Mouse (Mus musculus) heart, embryonic 15.5 days (tissue): Measurements from ENCODE around the gene Klf13. TPM values are rescaled to one million over a fixed set of nuclear protein-coding genes. Genes with fewer than 3 reads are reported as not detected.
A peak's percentile ranks its signal among the peaks of the same experiment; 100 is the strongest.

Source experiments
- ATAC-seq: fragments of 200-750 bp; cut with Nextera tagmentation; replicated peaks from 2 replicates; pipeline ENCODE4 v1.8.0; 2017; ENCODE audit warnings: low read depth, moderate TSS enrichment; ENCODE audit not compliant: insufficient number of reproducible peaks, insufficient read depth, low FRiP score
- H3K27ac ChIP-seq: fragments of 300-500 bp; sonication (generic); 2 replicates; pipeline ENCODE4 v1.5.1; 2015; ENCODE audit warnings: mild to moderate bottlenecking, inconsistent platforms
- H3K27me3 ChIP-seq: fragments of 300-500 bp; sonication (generic); 2 replicates; pipeline ENCODE4 v1.6.1; 2015; ENCODE audit warnings: inconsistent platforms
- H3K36me3 ChIP-seq: fragments of 300-500 bp; sonication (generic); 2 replicates; pipeline ENCODE4 v1.6.1; 2015; ENCODE audit warnings: mild to moderate bottlenecking, inconsistent platforms
- H3K4me1 ChIP-seq: fragments of 300-500 bp; sonication (generic); replicated peaks from 2 replicates; pipeline ENCODE4 v1.6.1; 2015; ENCODE audit warnings: inconsistent platforms
- H3K4me2 ChIP-seq: fragments of 300-500 bp; sonication (generic); 2 replicates; pipeline ENCODE4 v1.6.1; 2015; ENCODE audit warnings: inconsistent platforms, mild to moderate bottlenecking, moderate library complexity
- H3K4me3 ChIP-seq: fragments of 300-500 bp; sonication (generic); 2 replicates; pipeline ENCODE4 v1.5.1; 2015; ENCODE audit warnings: mild to moderate bottlenecking, inconsistent platforms
- H3K9ac ChIP-seq: fragments of 300-500 bp; sonication (generic); 2 replicates; pipeline ENCODE4 v1.6.1; 2015; ENCODE audit warnings: mild to moderate bottlenecking, inconsistent platforms
- H3K9me3 ChIP-seq: fragments of 300-500 bp; sonication (generic); replicated peaks from 2 replicates; pipeline ENCODE4 v1.6.1; 2016; ENCODE audit warnings: inconsistent platforms
- WGBS: fragments of 180-500 bp; shearing (Covaris S2); methylation state at CpG from one replicate; pipeline ENCODE4 v1.1.7; 2015; ENCODE audit warnings: mixed read lengths; 5-methylcytosine and 5-hydroxymethylcytosine counted together
- polyA plus RNA-seq: library from polyadenylated mRNA; unstranded; fragments of >200 nt; fragmentation: Nextera tagmentation; extraction: Ambion mirVana; gene quantifications from 2 replicates; pipeline ENCODE4 v1.2.1, GENCODE M21; 2015

The Klf13 gene
- polyA plus RNA-seq, 1 experiment from 2014 or later: 23.4 TPM

DNA sequence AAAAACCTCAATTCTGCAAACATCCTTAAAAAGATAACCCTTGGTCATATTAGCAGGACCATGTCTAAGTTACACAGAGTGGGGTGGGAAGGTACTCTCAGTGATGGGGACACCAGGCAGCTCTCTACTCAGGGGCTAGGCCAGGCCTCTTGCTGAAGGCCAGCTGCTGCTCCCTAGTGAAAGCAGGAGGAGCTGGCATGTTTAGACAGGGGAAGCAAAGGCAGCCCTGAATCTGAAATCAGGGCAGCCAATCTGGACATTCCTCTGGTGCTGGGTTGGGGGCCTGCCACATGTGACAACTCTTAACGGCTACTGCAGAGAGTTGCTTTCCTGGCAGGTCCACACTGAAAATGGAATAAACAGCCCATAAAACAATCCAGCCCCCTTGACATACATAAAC is 14.6 kb downstream of the Klf13 start:
- H3K9ac ChIP-seq: no peak overlapping the region
- H3K9me3 ChIP-seq: no peaks in the 10 kb centered on the region
- H3K4me3 ChIP-seq: no peak overlapping the region
- 50% methylated on average over 1 of the region's 1 CpGs for WGBS
- H3K4me2 ChIP-seq: no peak overlapping the region
- ATAC-seq: no peak
- peaks cover 71% of the 10 kb centered on the region for H3K4me1 ChIP-seq
- H3K27me3 ChIP-seq: no peaks in the 10 kb centered on the region
- no peaks in the 10 kb centered on the region for H3K36me3 ChIP-seq
- H3K27ac ChIP-seq: peak overlapping the region; percentile 69; the same call in 1 of the 2 replicates

DNA sequence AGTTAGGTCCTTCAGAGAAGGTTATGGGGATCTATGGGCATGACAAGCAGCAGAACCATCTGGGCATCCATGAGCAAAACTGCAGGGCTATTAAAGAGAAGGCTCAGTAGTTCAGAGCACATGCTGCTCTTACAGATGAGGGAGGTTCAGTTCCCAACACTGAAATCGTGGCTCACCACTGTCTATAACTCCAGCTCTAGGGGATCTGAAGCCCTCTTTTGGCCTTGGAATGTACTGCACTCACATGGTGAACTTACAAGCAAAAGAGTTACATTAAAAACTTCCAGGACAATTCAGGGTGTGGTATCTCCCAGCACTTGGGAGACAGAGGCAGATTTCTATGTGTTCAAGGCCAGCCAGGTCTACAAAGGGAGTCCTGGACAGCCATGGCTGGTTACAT is 15.7 kb downstream of the Klf13 start:
- no peaks in the 10 kb centered on the region for H3K9me3 ChIP-seq
- no peak overlapping the region for H3K9ac ChIP-seq
- no peaks in the 10 kb centered on the region for H3K36me3 ChIP-seq
- 84% methylated on average over 1 of the region's 1 CpGs for WGBS
- no peak for ATAC-seq
- H3K4me1 ChIP-seq: peaks cover 76% of the 10 kb centered on the region
- no peak overlapping the region for H3K27ac ChIP-seq
- H3K27me3 ChIP-seq: no peaks in the 10 kb centered on the region
- no peak overlapping the region for H3K4me2 ChIP-seq
- H3K4me3 ChIP-seq: no peak overlapping the region

DNA sequence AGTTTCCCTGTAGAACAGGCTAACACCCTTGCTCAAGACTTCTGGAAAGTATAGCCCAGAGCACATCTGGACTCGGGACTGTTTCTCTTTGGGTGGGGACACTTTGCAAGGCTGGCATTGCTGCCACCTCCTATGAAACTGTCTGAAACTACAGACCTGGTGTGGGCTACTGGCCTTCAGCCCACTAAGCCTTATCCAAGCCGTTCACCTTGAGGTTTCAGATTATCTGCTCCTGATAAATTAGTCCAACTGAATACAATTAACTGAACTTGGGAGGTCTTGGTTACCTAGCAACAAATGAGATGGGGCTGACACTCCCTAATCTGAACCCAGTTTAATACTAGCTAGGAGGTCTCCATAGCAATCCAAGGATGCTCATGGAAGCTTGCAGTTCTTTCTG is 16.1 kb downstream of the Klf13 start:
- Histone ChIP-seq H3K36me3 (no peaks in the 10 kb centered on the region), H3K4me1 (peaks cover 77% of the 10 kb centered on the region), H3K27ac (no peak overlapping the region), H3K9ac (no peak overlapping the region), H3K4me2 (no peak overlapping the region), H3K9me3 (no peaks in the 10 kb centered on the region), H3K4me3 (no peak overlapping the region), H3K27me3 (no peaks in the 10 kb centered on the region)
- WGBS: 68% methylated on average over 2 of the region's 2 CpGs
- no peak for ATAC-seq

DNA sequence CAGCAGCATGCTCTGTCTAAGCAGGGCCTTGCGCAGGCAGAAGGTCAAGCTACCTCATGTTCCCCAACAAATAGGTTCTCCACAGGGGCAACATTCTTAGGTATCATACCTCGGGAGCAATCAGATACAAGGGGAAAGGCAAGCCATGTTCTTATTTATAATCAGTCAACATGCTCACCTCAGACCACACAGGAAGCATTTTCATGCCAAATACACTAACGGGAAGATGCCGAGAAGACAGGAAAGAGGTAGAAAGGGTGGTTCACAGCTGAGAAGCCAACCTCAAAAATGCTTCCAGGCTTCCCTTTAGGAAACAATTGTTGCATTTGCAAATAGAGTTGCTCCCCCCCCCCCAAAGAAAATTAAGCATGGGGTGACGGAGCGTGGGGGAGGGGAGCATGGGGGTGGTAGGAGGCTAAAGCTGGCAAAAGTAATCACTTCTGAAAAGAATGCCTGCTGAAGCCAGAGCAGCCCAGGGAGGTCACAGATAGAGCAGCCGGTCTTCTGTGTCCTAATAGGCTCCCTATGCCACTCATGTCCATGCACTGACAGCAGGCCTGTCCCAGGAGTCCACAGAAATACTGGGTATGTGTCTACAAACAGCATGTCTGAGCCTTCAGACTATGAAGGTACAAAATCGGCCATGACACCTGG is 16.7 kb downstream of the Klf13 start:
- Histone ChIP-seq H3K9me3 (no peaks in the 10 kb centered on the region), H3K36me3 (no peaks in the 10 kb centered on the region), H3K4me1 (peaks cover 76% of the 10 kb centered on the region), H3K27ac (no peak overlapping the region), H3K27me3 (no peaks in the 10 kb centered on the region), H3K4me2 (no peak overlapping the region), H3K4me3 (no peak overlapping the region), H3K9ac (no peak overlapping the region)
- ATAC-seq: no peak
- WGBS: 66% methylated on average over 8 of the region's 8 CpGs

DNA sequence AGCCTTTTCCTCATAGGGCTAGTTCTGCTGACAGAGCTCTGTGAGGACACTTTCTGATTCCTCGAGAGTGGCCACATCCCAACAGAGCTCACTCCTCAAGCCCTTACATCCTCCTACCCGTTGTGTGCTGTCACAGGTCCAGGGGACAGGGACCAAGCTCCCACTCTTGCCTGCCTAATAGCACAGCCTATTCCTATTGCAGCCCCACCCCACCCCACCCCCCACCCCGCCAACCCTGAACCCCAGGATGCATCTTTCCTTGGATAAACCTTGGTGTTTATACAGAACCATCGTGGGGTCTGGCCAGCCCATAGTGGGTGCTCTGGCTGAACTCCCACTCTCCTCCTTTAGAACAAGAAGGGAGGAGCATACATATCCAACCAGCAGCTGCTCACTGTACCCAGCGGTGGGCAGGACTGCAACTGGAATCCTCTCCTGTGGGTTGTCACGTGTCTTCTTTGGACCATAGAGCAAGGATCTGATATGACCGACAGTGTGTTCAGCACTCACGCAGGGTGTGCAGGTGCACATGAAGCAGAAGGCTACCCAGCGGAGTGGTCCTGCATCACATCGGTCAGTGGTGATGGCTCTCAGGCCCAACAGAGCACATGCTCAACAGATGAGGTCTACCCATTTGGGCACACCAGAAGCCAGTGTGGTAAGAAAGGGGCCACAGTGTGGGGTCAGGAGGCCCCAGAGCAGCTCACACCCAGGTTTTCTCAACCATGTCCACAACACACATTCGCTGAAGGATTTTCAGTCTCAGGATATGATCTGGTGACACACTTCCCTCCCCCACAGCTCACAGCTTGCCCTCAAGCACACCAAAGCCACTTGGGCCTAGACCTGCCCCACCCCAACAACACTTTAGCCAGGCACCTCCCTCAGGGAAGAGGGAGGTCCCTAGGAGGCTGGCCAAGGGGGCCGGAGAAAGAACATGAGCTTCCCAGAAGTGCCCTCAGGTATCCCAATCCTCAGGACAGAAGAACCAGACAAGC is 19.6 kb downstream of the Klf13 start:
- Histone ChIP-seq H3K27me3 (no peaks in the 10 kb centered on the region), H3K27ac (no peak overlapping the region), H3K4me3 (no peak overlapping the region), H3K36me3 (no peaks in the 10 kb centered on the region), H3K4me1 (peaks cover 67% of the 10 kb centered on the region), H3K9me3 (no peaks in the 10 kb centered on the region), H3K9ac (no peak overlapping the region), H3K4me2 (no peak overlapping the region)
- WGBS: 76% methylated on average over 12 of the region's 12 CpGs
- no peak for ATAC-seq

DNA sequence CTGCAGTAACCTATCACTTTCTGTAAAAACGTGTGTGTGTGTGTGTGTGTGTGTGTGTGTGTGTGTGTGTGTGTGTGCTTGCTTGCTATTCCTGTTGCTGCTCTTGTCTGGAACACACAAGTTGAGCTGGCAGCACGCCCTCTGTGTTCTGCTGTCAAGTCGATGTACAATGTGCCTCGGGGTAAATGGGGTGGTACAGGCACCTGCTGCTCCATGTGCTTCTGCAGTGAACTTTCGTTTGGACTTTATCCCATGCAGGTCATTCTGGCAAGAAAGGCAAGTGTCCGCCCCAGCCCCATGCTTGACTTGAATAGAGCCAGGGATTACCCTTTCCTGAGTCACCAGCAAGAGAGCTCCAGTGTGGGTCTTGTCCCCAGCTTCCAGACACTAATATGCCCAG is 21.0 kb downstream of the Klf13 start:
- Histone ChIP-seq H3K4me3 (no peak overlapping the region), H3K27ac (no peak overlapping the region), H3K9me3 (no peaks in the 10 kb centered on the region), H3K36me3 (no peaks in the 10 kb centered on the region), H3K9ac (no peak overlapping the region), H3K4me2 (no peak overlapping the region), H3K4me1 (peaks cover 78% of the 10 kb centered on the region), H3K27me3 (no peaks in the 10 kb centered on the region)
- no peak for ATAC-seq
- WGBS: 59% methylated on average over 6 of the region's 6 CpGs

DNA sequence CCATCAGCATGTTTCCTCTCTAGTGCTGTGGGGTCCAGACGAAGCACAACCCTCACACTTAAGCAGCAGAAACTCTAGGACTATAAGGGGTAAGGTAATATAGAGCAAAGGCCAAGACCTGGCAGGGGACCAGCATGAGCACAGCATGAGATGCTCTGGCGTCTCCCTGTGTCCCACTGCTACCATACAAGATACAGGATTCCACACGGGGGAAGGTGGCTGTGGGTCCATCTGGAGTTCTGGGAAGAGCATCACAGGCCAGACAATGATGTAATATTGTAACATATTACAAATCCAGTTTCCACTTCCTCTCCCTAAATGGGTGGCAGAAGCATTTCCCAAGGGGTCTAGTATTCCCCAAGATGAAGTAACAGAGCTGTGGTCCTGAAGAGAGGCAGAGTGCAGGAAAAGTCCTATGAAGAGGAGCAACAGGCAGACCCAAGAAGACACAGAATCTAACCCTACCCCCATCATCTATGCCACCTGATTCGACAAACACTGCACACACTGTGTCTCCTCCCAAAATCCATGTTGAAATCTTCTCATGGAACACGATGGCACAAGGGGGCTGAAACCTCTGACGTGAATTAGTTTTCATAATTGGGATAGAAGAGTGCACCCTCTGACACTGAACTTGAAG is 22.3 kb downstream of the Klf13 start, which contains the start of gene E030018B13Rik:
Gene E030018B13Rik (plus strand): TSS at position 590 of the 640 bp plus-strand sequence.
- H3K27me3 ChIP-seq: no peaks in the 10 kb centered on the region
- H3K36me3 ChIP-seq: no peaks in the 10 kb centered on the region
- peaks cover 79% of the 10 kb centered on the region for H3K4me1 ChIP-seq
- 79% methylated on average over 6 of the region's 6 CpGs for WGBS
- H3K9ac ChIP-seq: no peak within 1 kb of the TSS
- H3K27ac ChIP-seq: no peak within 1 kb of the TSS
- no peak within 1 kb of the TSS for H3K4me2 ChIP-seq
- H3K9me3 ChIP-seq: no peaks in the 10 kb centered on the region
- no peak within 1 kb of the TSS for H3K4me3 ChIP-seq
- ATAC-seq: no peak

DNA sequence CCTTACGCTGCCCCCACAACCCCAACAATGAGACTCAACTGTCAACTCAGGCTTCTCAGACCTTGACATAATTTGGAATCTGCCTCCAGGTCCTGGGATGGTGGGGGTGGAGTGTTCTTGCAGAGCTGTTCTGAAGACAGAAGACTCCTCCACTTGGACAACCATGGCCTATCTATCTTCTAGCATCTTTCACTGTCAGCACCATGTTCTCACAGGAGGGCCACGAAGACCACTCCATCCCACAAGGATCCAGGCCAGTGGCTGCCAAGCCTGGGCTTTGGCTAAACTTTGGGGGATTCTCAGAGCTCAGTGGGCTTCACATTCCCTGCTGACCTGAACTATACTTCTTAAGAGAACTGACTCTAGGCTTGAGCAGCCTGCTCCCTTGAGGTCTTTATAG is 23.8 kb downstream of the Klf13 start:
- no peak overlapping the region for H3K9ac ChIP-seq
- H3K4me1 ChIP-seq: peaks cover 79% of the 10 kb centered on the region
- H3K36me3 ChIP-seq: no peaks in the 10 kb centered on the region
- H3K27me3 ChIP-seq: no peaks in the 10 kb centered on the region
- no peak overlapping the region for H3K4me2 ChIP-seq
- no peak overlapping the region for H3K4me3 ChIP-seq
- WGBS: 85% methylated on average over 2 of the region's 2 CpGs
- ATAC-seq: no peak
- no peak overlapping the region for H3K27ac ChIP-seq
- no peaks in the 10 kb centered on the region for H3K9me3 ChIP-seq

DNA sequence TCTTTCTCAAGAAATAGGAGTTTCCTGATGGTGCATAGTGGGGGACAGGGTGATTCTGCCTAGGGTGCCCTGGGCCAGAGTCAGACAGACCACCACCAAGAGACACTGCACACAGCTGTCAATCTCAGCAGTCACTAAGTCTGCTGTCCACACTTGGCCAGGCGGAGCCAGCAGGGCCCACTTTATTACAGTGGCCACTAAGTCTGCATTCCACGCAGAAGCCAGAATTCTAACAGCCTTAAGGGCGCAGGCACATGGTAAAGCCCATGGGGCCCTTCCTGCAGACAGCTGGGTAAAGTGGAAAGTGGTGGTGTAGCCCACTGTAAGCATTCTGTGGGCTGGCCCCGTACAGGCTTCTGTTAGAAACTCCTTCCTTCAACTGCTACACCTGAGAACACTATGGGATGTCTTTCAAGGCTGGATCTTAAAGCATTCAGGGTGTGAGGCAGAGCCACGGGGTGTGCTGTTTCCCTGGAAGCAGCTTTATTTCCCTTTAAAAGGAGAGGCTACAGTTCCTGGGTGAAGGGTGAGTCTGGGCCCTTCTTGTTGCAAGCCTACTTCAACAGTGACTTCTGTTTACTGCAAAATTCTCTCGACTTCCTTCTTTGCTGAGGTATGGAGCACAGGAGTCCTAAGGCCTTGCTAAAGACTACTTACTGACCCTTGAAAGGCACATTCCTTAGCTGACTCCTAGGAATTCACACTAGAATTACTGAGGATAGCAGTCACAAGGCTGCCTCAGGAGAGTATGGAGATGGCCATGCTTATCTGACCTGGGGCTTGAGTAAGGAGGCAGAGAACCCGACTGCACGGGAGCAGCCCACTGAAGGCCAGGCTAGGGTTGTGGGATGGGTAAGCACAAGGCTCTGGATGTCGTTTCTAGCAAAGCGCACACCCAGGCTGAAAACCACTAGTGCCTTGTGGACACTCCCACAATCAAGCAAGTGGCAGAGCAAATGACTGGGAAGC is 24.7 kb downstream of the Klf13 start:
- H3K4me2 ChIP-seq: no peak overlapping the region
- no peaks in the 10 kb centered on the region for H3K27me3 ChIP-seq
- H3K27ac ChIP-seq: 0 out of 2 replicates have a peak overlapping the region, but pooled peaks have one; percentile 30
- H3K36me3 ChIP-seq: no peaks in the 10 kb centered on the region
- H3K9me3 ChIP-seq: no peaks in the 10 kb centered on the region
- no peak overlapping the region for H3K4me3 ChIP-seq
- H3K9ac ChIP-seq: no peak overlapping the region
- H3K4me1 ChIP-seq: peaks cover 75% of the 10 kb centered on the region
- 39% methylated on average over 10 of the region's 10 CpGs for WGBS
- no peak for ATAC-seq

DNA sequence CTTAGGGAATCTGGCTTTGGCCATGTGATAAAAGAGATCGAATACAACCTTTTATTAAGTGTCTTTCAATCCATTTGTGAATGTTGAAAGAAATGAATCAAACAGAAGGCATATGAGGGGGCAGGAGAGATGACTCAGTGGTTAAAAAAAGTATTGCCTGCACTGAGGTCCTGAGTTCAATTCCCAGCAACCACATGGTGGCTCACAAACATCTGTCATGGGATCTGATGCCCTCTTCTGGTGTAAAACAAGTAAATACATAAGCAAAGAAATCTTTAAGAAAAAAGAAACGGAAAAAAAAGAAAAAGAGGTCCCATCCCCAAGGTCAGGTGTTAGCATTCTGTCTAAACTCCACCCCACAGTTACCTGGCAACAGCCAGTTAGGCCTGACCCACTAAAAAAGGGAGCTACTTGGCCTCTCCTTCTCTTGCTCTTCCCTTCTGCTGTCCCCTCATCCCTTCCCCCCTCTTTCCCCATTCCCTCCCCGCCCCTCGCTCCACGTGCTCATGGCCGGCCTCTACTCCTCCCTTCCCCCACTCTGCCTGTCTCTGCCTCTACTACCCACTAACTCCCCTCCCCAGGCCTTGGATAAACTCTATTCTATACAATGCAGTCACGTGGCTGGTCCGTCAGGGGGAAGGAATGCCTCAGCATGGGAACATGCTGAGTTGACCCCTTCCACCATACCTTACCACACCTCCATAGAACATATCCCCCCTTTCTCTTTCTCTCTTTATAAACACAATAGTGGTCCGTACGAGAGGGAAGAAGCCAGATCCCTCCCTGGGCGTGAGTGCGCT is 25.6 kb downstream of the Klf13 start:
- H3K36me3 ChIP-seq: no peaks in the 10 kb centered on the region
- H3K27ac ChIP-seq: peak overlapping the region; percentile 75; the same call in 1 of the 2 replicates
- no peaks in the 10 kb centered on the region for H3K9me3 ChIP-seq
- H3K4me3 ChIP-seq: no peak overlapping the region
- H3K27me3 ChIP-seq: no peaks in the 10 kb centered on the region
- H3K9ac ChIP-seq: no peak overlapping the region
- WGBS: 60% methylated on average over 12 of the region's 12 CpGs
- H3K4me2 ChIP-seq: no peak overlapping the region
- ATAC-seq: no peak
- peaks cover 78% of the 10 kb centered on the region for H3K4me1 ChIP-seq
